Mouse (Mus musculus) forebrain, postnatal 0 days (tissue): ENCODE data around the gene Litaf. TPM values are rescaled to one million over a fixed set of nuclear protein-coding genes. Genes with fewer than 3 reads are reported as not detected.
"Not testable (repeated sequence)": the region's sequence is repeated elsewhere in the genome, so short reads cannot be mapped to it uniquely, and the experiment has no call there.

Experiments used
- ATAC-seq: fragments of 200-750 bp; cut with Nextera tagmentation; 2 replicates; pipeline ENCODE4 v1.8.0; 2017; ENCODE audit warnings: mild to moderate bottlenecking, moderate library complexity
- DNase-seq: peaks from one replicate; pipeline ENCODE4 v3.0.0-alpha.2; 2015
- H3K27ac ChIP-seq: fragments of 300-500 bp; sonication (generic); 2 replicates; pipeline ENCODE4 v1.5.1; 2014; ENCODE audit warnings: low read depth, mild to moderate bottlenecking, antibody characterized with exemption, low read length, moderate library complexity, mixed read lengths
- H3K27me3 ChIP-seq: fragments of 300-500 bp; sonication (generic); 2 replicates; pipeline ENCODE4 v1.6.1; 2014; ENCODE audit warnings: mild to moderate bottlenecking, low read length, mixed read lengths; ENCODE audit not compliant: insufficient read depth
- H3K36me3 ChIP-seq: fragments of 300-500 bp; sonication (generic); 2 replicates; pipeline ENCODE4 v1.6.1; 2014; ENCODE audit warnings: mild to moderate bottlenecking, moderate library complexity; ENCODE audit not compliant: insufficient read depth
- H3K4me1 ChIP-seq: fragments of 300-500 bp; sonication (generic); 2 replicates; pipeline ENCODE4 v1.6.1; 2014; ENCODE audit warnings: antibody characterized with exemption; ENCODE audit not compliant: insufficient read depth
- H3K4me2 ChIP-seq: fragments of 300-500 bp; sonication (generic); 2 replicates; pipeline ENCODE4 v1.6.1; 2014; ENCODE audit warnings: low read depth, mild to moderate bottlenecking, moderate library complexity
- H3K4me3 ChIP-seq: fragments of 300-500 bp; sonication (generic); 2 replicates; pipeline ENCODE4 v1.5.1; 2014; ENCODE audit warnings: low read depth, low read length, mixed read lengths
- H3K9ac ChIP-seq: fragments of 300-500 bp; sonication (generic); 2 replicates; pipeline ENCODE4 v1.6.1; 2014; ENCODE audit warnings: mild to moderate bottlenecking
- H3K9me3 ChIP-seq: fragments of 300-500 bp; sonication (generic); 2 replicates; pipeline ENCODE4 v1.6.1; 2016; ENCODE audit warnings: low read length
- CTCF ChIP-seq: sonication (generic); IDR thresholded peaks from 2 replicates; pipeline ENCODE4 v1.5.1; 2016; ENCODE audit warnings: antibody characterized with exemption, control low read depth, low read depth
- WGBS: fragments of 180-500 bp; shearing (Covaris S2); extraction: QIAGEN DNeasy Blood & Tissue Kit; methylation state at CpG from one replicate; pipeline ENCODE4 v1.1.7; 2014; 5-methylcytosine and 5-hydroxymethylcytosine counted together
- polyA plus RNA-seq: library from polyadenylated mRNA; unstranded; fragments of >200 nt; fragmentation: Nextera tagmentation; extraction: Ambion mirVana; gene quantifications from 2 replicates; pipeline ENCODE4 v1.2.1, GENCODE M21; 2015
- total RNA-seq: library from RNA; depleted of rRNA; stranded (reverse); fragments of >200 nt; gene quantifications from 2 replicates; pipeline ENCODE4 v1.2.3, GENCODE M21; 2014

Litaf gene
- total and polyA plus RNA-seq, 2 experiments from 2014 or later, result 16.9 to 24.0 TPM

DNA sequence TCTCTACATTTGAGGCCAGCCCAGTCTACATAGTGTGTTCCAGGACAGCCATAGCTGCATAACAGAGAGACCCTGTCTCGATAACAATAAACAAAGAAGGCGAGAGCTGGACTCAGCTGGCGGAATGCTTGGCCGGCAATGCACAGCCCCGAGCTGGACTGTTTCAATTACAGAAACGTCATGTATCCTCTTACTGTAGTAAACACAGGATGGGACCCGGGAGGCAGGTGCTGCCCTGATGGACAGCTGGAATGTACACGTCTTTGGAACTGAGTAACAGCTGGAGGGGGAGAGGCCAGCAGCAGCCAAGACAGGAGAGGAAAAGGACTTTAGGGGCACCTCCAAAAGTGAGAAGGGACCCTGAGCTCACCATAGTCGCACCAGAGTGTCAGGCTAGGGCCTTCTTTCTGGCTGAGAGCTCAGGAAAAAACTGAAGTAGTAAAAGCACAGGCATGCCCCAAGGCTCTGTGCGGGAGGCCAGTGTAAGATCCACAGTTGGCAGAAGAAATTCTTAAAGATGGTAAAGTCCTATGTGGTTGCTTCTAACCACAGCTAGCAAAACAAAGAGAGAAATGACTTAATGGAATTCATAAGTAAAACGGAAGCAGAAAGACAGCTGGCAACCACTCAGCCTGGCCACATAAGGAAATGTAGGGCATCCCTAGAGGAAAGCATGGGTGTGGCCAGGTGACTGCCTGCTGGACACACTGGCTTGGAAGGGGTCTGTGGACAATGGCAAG lies 86.7 kb downstream of the Litaf start:
- TF ChIP-seq CTCF, result no peak
- DNase-seq, result no peak
- H3K4me1 ChIP-seq, result no peaks in the 10 kb centered on the region
- 55% methylated on average over 11 of the region's 11 CpGs for WGBS
- H3K27ac ChIP-seq, result no peak overlapping the region
- no peak overlapping the region for H3K9ac ChIP-seq
- H3K27me3 ChIP-seq, result no peaks in the 10 kb centered on the region
- H3K9me3 ChIP-seq, result 0 out of 2 replicates have a peak, but pooled peaks cover 4% of the 10 kb centered on the region
- ATAC-seq, result no peak; the same call in 1 of the 2 replicates
- no peak overlapping the region for H3K4me2 ChIP-seq
- no peak overlapping the region for H3K4me3 ChIP-seq
- H3K36me3 ChIP-seq, result no peaks in the 10 kb centered on the region

DNA sequence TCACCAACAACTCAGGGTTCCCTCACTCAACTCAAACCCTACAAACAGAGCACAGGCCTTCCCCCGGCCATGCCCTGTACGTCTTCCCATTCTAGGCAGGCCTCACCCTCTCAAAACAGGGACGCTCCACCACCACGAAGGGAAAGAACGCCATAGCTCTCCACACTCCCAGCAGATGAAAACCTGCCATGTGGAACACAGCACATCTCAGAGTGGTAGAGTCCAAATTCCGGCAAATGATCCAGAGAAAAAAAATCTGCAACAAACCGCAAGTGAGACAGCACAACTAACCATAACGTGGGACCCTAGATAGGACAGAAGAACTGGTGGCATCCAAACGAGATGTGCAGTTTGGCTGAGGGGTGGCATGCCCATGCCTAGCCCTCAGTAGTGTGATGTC lies 88.1 kb downstream of the Litaf start:
- DNase-seq, result no peak
- no peak for ATAC-seq
- no peak overlapping the region for H3K27ac ChIP-seq
- 0 out of 2 replicates have a peak, but pooled peaks cover 4% of the 10 kb centered on the region for H3K9me3 ChIP-seq
- no peak overlapping the region for H3K9ac ChIP-seq
- H3K4me3 ChIP-seq, result no peak overlapping the region
- no peaks in the 10 kb centered on the region for H3K36me3 ChIP-seq
- WGBS, result 94% methylated on average over 9 of the region's 9 CpGs
- no peak overlapping the region for H3K4me2 ChIP-seq
- H3K27me3 ChIP-seq, result no peaks in the 10 kb centered on the region
- no peaks in the 10 kb centered on the region for H3K4me1 ChIP-seq
- no peak for TF ChIP-seq CTCF

DNA sequence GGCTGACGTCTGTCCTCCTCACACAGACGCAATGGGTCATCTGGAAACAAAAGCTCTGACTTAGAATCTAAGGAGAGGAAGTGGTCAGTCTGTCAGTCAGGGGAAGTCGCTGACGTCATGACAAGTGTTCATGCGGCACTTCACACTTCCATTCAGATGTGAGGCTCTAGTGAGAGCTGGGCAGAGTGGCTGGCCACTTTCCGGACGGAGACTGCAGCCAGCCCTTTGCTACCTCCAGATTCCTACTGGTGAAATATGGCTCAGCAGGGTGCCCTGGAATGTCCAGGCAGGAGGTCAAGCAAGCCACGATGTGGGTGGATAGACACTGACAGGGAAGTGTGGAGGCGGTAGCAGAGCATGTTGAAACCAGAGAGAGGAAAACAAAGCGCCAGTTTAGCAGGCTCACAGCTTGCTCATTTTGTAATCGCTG lies 89.7 kb downstream of the Litaf start:
- H3K27ac ChIP-seq, result no peak overlapping the region
- no peak overlapping the region for H3K9ac ChIP-seq
- H3K9me3 ChIP-seq, result 0 out of 2 replicates have a peak, but pooled peaks cover 4% of the 10 kb centered on the region
- no peak for TF ChIP-seq CTCF
- no peaks in the 10 kb centered on the region for H3K4me1 ChIP-seq
- WGBS, result 79% methylated on average over 11 of the region's 11 CpGs
- no peak overlapping the region for H3K4me3 ChIP-seq
- no peak overlapping the region for H3K4me2 ChIP-seq
- no peak for DNase-seq
- H3K27me3 ChIP-seq, result no peaks in the 10 kb centered on the region
- H3K36me3 ChIP-seq, result no peaks in the 10 kb centered on the region
- ATAC-seq, result no peak

DNA sequence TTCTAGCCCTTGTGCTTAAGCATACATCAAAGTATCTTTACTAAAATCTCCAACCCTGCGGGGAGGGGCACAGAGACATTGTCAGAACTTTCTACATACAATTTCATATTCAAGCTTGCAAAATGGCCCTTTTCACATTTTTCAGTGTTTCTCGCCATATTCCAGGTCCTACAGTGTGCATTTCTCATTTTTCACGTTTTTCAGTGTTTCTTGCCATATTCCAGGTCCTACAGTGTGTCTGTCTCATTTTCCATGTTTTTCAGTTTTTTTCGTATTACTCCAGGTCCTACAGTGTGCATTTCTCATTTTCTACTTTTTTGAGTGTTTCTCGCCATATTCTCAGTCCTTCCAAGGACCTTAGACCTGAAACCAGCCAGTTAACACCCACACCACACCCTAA lies 91.0 kb downstream of the Litaf start:
- ATAC-seq (no peak), DNase-seq (no peak)
- 81% methylated on average over 5 of the region's 5 CpGs for WGBS
- Histone ChIP-seq H3K4me2 (no peak overlapping the region), H3K27ac (no peak overlapping the region), H3K9me3 (0 out of 2 replicates have a peak, but pooled peaks cover 4% of the 10 kb centered on the region), H3K4me1 (no peaks in the 10 kb centered on the region), H3K4me3 (no peak overlapping the region), H3K36me3 (no peaks in the 10 kb centered on the region), H3K9ac (no peak overlapping the region), H3K27me3 (no peaks in the 10 kb centered on the region)
- TF ChIP-seq CTCF, result no peak

DNA sequence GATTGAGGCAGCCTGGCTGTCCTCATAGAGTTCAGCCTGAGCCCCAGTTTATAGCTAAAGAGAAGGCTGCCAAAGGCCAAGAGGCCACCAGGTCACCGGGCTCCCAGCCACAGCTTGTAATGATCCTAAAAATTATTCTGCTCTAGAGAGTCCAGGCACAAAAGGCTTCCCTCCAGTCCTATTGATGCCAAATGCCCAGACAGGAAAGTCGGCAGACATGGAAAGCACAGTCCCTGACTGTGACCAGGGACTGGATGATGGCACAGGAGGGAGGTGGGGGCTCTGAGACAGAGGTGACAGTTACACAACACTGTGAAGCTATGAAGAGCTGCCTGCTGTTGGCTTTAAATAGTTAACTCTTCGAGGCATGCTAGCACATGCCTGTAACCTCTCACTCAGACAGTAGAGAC lies 91.9 kb downstream of the Litaf start:
- no peak for TF ChIP-seq CTCF

DNA sequence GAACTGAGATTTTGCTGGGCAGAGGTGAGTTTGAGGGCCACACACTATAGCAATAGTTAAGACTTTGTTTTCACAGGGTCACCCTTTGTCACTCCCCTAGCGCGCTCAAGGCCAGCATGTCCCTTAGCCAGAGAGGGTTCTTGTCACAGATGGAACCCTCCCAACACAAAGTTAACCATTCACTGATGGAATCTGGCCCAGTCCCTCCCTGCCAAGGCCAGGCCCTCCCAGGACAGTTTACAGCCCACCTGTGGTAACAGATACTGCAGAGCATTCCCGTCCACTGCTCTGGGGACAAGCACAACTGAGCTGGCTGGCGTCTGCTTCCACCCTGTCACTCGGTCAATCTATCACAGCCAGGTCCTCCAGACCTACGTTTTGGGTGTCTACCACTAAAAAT lies 93.7 kb downstream of the Litaf start:
- ATAC-seq (no peak), DNase-seq (no peak)
- H3K9ac ChIP-seq, result no peak overlapping the region
- H3K36me3 ChIP-seq, result no peaks in the 10 kb centered on the region
- TF ChIP-seq CTCF, result no peak
- 0 out of 2 replicates have a peak, but pooled peaks cover 4% of the 10 kb centered on the region for H3K9me3 ChIP-seq
- WGBS, result 87% methylated on average over 6 of the region's 6 CpGs
- H3K4me1 ChIP-seq, result no peaks in the 10 kb centered on the region
- no peak overlapping the region for H3K27ac ChIP-seq
- no peak overlapping the region for H3K4me2 ChIP-seq
- H3K4me3 ChIP-seq, result no peak overlapping the region
- no peaks in the 10 kb centered on the region for H3K27me3 ChIP-seq

More for the DNA sequence above, 91.9 kb downstream of the Litaf start:
- Histone ChIP-seq H3K9me3 (0 out of 2 replicates have a peak, but pooled peaks cover 4% of the 10 kb centered on the region), H3K36me3 (no peaks in the 10 kb centered on the region), H3K4me2 (no peak overlapping the region), H3K27me3 (no peaks in the 10 kb centered on the region), H3K9ac (no peak overlapping the region), H3K4me3 (no peak overlapping the region), H3K4me1 (no peaks in the 10 kb centered on the region), H3K27ac (no peak overlapping the region)
- peak; percentile 20 for DNase-seq
- peak; percentile 76 for ATAC-seq
- WGBS, result 34% methylated on average over 3 of the region's 3 CpGs

DNA sequence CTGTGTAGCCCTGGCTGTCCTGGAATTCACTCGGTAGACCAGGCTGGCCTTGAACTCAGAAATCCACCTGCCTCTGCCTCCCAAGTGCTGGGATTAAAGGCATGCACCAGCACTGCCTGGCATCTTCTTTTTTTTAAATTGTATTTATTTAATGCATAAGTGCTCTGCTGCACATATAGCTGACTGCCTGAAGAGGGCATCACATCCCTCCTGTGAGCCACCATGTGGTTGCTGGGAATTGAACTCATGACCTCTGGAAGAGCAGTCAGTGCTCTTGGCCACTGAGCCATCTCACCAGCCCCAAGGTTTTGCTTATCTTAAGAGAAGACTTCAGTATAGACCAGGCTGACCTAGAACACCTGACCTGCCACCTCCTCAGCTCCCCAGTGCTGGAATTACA lies 96.0 kb downstream of the Litaf start:
- 100% methylated on average over 1 of the region's 1 CpGs for WGBS
- not testable (repeated sequence) for ATAC-seq

More for the DNA sequence above, 96.0 kb downstream of the Litaf start:
- H3K9ac ChIP-seq, H3K27me3 ChIP-seq, H3K4me2 ChIP-seq, H3K4me3 ChIP-seq, H3K9me3 ChIP-seq, H3K4me1 ChIP-seq, DNase-seq, H3K27ac ChIP-seq, H3K36me3 ChIP-seq: not testable (repeated sequence)
